Mouse (Mus musculus) gastrocnemius, adult 2 months (tissue): Measurements from ENCODE around the gene Grm8. TPM values are rescaled to one million over a fixed set of nuclear protein-coding genes. Genes with fewer than 3 reads are reported as not detected.

ENCODE experiments used
- DNase-seq: peaks from one replicate; pipeline ENCODE4 v3.0.0; 2022
- H3K27ac ChIP-seq: fragments of 200-600 bp; 2 replicates; pipeline ENCODE4 v1.8.1; 2022; ENCODE audit warnings: mild to moderate bottlenecking
- H3K4me3 ChIP-seq: fragments of 200-600 bp; 2 replicates; pipeline ENCODE4 v1.8.1; 2022; ENCODE audit warnings: mild to moderate bottlenecking, moderate library complexity
- CTCF ChIP-seq: fragments of 200-600 bp; IDR thresholded peaks from 2 replicates; pipeline ENCODE4 v1.8.1; 2022; ENCODE audit warnings: antibody characterized with exemption, mild to moderate bottlenecking, moderate library complexity
- intact Hi-C: fragments of 180-260 bp; cut with DNase I; formaldehyde crosslinking; loops from one replicate; pipeline ENCODE4 v1.15.1; 2025
- microRNA-seq: library from miRNA; unstranded; fragments of <30 nt; microRNA quantifications from one replicate; pipeline ENCODE4 v1.2.0, GENCODE M21; 2021
- total RNA-seq, 2 experiments: library from RNA; stranded (reverse); gene quantifications; 2 replicates each; pipeline ENCODE4 v1.2.3; 2021

The Grm8 gene
- total RNA-seq, 2 experiments from 2014 or later, result 0.20 to 0.36 TPM

DNA sequence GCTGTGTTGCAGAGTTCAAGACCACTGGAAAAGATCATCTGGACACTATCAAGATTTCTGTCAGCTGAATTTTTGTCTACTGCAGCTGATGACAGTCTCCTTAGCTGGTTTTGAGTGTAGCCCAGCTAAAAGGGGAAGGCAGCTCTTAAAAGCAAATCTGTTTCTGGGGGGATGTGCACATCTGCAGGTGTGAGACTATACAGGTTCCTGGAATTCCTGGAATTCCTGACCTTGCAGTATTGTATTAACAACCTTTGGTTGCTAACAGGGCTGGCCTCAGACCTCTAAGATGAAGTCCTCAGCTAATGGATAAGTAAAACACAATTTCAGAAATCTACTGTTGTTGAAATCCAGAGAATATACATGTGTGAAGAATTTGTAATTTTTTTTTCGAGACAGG lies 788.7 kb downstream of the Grm8 start:
- H3K4me3 ChIP-seq, result no peak overlapping the region
- TF ChIP-seq CTCF, result no peak
- no peak overlapping the region for H3K27ac ChIP-seq
- DNase-seq, result no peak
- intact Hi-C loops, result no loop called here

DNA sequence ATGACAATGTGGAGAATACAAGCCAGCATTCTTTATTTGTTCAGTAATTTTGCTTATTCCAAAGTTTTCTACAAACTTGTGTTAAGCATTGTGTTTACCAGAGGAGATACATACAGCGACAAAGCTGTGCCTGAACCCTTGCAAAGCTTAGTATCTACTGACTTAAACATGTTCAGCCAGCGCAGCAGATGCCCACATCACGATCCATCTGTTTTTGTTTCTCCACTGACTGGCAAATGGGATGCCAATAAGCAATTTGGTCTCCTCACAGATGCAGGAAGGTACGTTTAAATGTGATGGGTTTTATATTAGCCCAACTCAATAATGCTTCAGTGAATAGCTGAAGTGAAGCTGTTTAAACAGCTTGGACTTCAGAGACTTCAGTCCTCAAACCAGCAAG lies 794.8 kb downstream of the Grm8 start:
- Histone ChIP-seq H3K27ac (no peak overlapping the region), H3K4me3 (no peak overlapping the region)
- TF ChIP-seq CTCF, result no peak
- intact Hi-C loops, result no loop called here
- DNase-seq, result no peak

DNA sequence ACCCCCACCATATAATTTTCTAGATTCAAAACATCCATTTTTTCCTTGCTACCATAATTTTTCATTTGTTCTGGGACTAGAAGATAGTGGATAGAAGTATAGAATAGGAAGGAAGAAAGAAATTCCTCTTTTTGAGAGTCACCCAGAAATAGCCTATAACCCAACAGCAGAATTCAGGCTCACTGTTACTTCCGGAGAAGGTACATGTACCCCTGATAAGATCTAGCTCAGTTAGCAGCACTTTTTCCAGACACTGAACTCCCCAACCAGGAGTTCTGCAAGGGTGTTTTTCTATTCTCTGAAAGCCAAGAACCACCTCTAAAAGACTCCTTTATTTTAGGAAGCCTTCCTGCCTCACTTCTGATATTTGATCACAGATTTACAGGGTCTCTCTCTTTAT lies 816.4 kb downstream of the Grm8 start:
- DNase-seq, result no peak
- no peak for TF ChIP-seq CTCF
- H3K27ac ChIP-seq, result no peak overlapping the region
- H3K4me3 ChIP-seq, result no peak overlapping the region
- intact Hi-C loops, result no loop called here

- TF ChIP-seq CTCF, result no peak
- Histone ChIP-seq H3K27ac (no peak overlapping the region), H3K4me3 (no peak overlapping the region)
- intact Hi-C loops, result no loop called here
- no peak for DNase-seq
Measured at GRCm38 (mm10) chr6:27317422-27317821, 817.6 kb downstream of the Grm8 start.

- DNase-seq, result no peak
- TF ChIP-seq CTCF, result no peak
- intact Hi-C loops, result no loop called here
Measured at GRCm38 (mm10) chr6:27316018-27316417, 819.0 kb downstream of the Grm8 start.

GRCm38 (mm10) chr6:27314273-27315009 lies 820.5 kb downstream of the Grm8 start:
- no peak overlapping the region for H3K4me3 ChIP-seq
- TF ChIP-seq CTCF, result no peak
- no peak for DNase-seq
- intact Hi-C loops, result no loop called here
- H3K27ac ChIP-seq, result no peak overlapping the region

More at GRCm38 (mm10) chr6:27316018-27316417, 819.0 kb downstream of the Grm8 start:
- H3K27ac ChIP-seq, result no peak overlapping the region
- H3K4me3 ChIP-seq, result no peak overlapping the region

DNA sequence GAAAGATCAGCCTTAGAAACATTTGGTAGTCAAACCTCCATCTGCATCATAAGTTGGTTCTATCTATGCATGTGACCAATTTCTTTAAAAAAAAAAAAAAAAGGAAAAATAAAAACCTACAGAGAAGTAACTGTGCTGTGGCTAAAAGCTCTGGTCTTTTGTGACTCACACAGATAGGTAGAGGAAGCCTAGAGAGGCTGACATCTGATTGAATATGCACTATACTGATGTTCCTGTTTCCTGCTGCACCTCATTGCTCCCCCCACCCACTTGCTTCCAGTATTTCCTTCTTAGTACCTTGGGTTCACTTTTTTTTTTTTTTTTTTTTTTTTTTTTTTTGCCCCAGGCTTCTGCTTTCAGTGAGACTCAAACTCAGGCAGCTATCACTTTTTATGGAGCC lies 824.6 kb downstream of the Grm8 start:
- no peak for TF ChIP-seq CTCF
- no peak for DNase-seq
- Histone ChIP-seq H3K4me3 (no peak overlapping the region), H3K27ac (no peak overlapping the region)
- intact Hi-C loops, result no loop called here

GRCm38 (mm10) chr6:27305351-27305750 lies 829.6 kb downstream of the Grm8 start:
- Histone ChIP-seq H3K27ac (no peak overlapping the region), H3K4me3 (no peak overlapping the region)
- intact Hi-C loops, result no loop called here
- no peak for DNase-seq
- no peak for TF ChIP-seq CTCF

DNA sequence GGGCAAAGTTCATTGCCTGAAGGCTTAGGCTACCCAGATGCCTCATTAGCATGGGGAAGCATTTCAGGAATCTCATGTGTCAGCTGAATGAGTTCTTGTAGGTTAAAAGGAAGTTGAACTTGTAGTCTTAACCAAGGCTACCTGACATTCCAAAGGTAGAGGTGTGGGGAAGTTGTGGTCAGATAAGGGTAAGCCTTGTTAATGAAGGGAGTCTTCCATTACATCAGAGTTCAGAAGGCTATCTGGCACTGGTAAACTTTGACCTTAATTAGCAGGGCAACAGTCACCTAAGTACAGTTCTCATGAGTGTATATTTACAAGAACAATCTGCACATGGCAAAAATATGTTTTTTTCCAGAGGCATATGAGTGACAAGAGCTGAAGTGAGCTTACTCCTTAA lies 870.0 kb downstream of the Grm8 start:
- H3K27ac ChIP-seq, result no peak overlapping the region
- no peak overlapping the region for H3K4me3 ChIP-seq
- intact Hi-C loops, result no loop called here
- TF ChIP-seq CTCF, result no peak
- no peak for DNase-seq

DNA sequence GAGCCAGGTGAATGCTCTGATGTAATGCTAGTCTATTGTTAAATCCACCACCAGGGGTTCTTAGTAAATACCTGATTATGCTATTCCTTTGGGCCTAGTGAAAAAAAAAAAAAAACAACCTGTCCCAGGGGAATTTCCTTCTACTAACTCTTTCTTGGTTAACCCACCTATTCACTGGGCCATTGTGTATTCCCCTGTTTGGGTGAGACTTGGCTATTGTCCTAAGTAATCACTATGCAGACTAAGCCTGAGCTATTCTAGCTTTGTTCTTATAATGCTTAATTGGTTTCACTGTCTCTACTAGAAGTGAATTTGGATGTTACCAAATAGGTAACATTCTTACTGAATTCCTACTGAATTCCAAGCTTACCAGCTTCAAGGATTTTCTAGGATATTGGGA lies 872.4 kb downstream of the Grm8 start:
- no peak for TF ChIP-seq CTCF
- intact Hi-C loops, result no loop called here

DNA sequence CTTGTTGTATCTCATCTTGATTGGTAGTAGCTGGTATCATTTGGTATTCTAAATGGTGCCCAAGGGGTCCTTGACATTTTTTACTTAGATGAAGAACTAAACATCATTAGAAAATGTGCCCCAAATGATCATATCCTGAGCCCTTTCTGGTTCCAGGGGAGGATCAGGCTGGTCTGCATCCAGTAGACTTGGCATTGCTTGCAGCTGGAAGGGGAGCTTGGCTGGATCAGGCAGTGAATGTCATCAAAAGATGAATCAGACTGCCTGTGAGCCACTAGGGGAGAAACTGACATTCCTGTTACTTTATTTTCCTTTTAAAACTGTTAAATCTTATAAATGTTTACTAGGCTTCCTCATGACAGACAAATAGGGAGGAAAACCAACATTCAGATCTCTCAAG lies 894.6 kb downstream of the Grm8 start:
- Histone ChIP-seq H3K27ac (no peak overlapping the region), H3K4me3 (no peak overlapping the region)
- DNase-seq, result peak; percentile 57
- no peak for TF ChIP-seq CTCF
- intact Hi-C loops, result no loop called here

More for the DNA sequence above, 872.4 kb downstream of the Grm8 start:
- no peak for DNase-seq
- Histone ChIP-seq H3K4me3 (no peak overlapping the region), H3K27ac (no peak overlapping the region)

GRCm38 (mm10) chr6:27239968-27240367 lies 895.0 kb downstream of the Grm8 start:
- 0 out of 2 replicates have a peak overlapping the region, but pooled peaks have one; percentile 12 for H3K27ac ChIP-seq
- H3K4me3 ChIP-seq, result no peak overlapping the region
- no peak for DNase-seq
- TF ChIP-seq CTCF, result no peak
- intact Hi-C loops, result no loop called here

Small RNA genes within 50 kb of the gene (microRNA-seq; reads per million reads assigned to microRNA genes)
- 10.1 reads per million, percentile 7 among the genes with 10 or more reads in this experiment for gene Mir592
